In the genomic region with DNA sequence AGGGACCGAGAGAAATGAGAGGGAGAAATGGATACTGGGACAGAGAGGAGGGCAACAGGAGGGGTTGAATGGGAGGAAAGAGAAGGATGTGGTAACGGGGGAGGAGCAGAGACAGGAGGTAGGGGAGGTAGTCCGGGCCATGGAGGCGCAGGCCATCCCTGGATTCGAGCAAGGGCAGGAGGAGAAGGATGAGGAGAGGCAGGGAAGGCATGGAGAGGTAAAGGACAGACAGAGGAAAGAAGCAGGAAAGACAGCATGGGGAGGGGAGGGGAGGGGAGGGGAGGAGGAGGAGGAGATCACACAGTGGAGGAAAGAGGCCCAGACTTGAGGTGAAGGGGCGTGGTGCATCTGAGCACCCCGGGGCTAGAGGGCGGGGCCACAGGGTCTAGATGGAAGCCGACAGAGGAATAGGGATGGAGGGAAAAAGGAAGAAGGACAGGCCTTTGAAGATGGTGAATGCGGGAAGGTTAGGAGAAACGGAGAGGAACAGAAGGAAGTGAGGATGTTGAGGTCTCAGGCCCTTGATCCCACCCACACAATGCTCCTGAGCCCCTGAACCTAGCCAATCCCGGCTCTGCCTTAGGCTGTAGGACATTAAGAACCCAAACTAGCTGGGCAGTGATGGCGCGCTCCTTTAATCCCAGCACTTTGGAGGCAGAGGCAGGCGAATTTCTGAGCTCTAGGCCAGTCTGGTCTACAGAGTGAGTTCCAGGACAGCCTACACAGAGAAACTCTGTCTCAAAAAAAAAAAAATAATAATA, we compare ENCODE assay signal across 7 mouse cellular contexts. TPM values are rescaled to one million over a fixed set of nuclear protein-coding genes. Genes with fewer than 3 reads are reported as not detected.
DNase-seq lines count a peak whose midpoint lies in the region; ATAC-seq and TF ChIP-seq lines count a peak whose summit lies in the region.

A gene (minus strand): TSS at position 209 of the 761 bp plus-strand sequence.

- peak; percentile 10; the same call in 1 of the 2 replicates for ATAC-seq in heart, embryonic 16.5 days (replicated peaks; ENCODE audit: extremely low read depth, insufficient read depth, low FRiP score)

- DNase-seq in CD4-positive, CD25-positive, alpha-beta regulatory T cell, adult 2 months (ENCODE audit: low read depth, low spot score): peak; percentile 51
- peak; percentile 76 for DNase-seq in ES-CJ7 (ENCODE audit: low read depth, low spot score)
- DNase-seq in layer of hippocampus, postnatal 25 days (ENCODE audit: extremely low spot score in 1 of 2, low spot score in 1 of 2): no peak
- no peak for DNase-seq in midbrain, embryonic 10.5 days (ENCODE audit: low spot score)
- no peak for DNase-seq in embryo, embryonic 11 days

- no peaks in the 10 kb centered on the region for H3K36me3 ChIP-seq in heart, embryonic 16.5 days (ENCODE audit: control insufficient read depth, insufficient read depth)
- peaks cover 5% of the 10 kb centered on the region for H3K36me3 ChIP-seq in midbrain, embryonic 10.5 days

- peak within 1 kb of the TSS; percentile 98 for H3K9ac ChIP-seq in heart, embryonic 16.5 days (ENCODE audit: low read length)

- peak; percentile 68; the same call in 1 of the 2 replicates for TF ChIP-seq POLR2A in embryonic fibroblast, embryonic 13.5 days (IDR thresholded peaks at IDR 0.05; ENCODE audit: low read depth, low read length)

- 26% methylated on average over 15 of the region's 15 CpGs for WGBS in heart, embryonic 16.5 days
- 19% methylated on average over 15 of the region's 15 CpGs for WGBS in midbrain, embryonic 10.5 days

- peak within 1 kb of the TSS; percentile 84 for H3K4me3 ChIP-seq in embryonic fibroblast, embryonic 13.5 days (ENCODE audit: insufficient read depth, low read length)
- peak within 1 kb of the TSS; percentile 88 for H3K4me3 ChIP-seq in heart, embryonic 16.5 days (ENCODE audit: low read length)
- H3K4me3 ChIP-seq in midbrain, embryonic 10.5 days: peak within 1 kb of the TSS; percentile 94

- peaks cover 3% of the 10 kb centered on the region for H3K4me1 ChIP-seq in embryonic fibroblast, embryonic 13.5 days (ENCODE audit: control insufficient read depth, insufficient read depth, low read length)
- H3K4me1 ChIP-seq in heart, embryonic 16.5 days (ENCODE audit: control insufficient read depth, insufficient read depth, low read length): peaks cover 31% of the 10 kb centered on the region
- H3K4me1 ChIP-seq in midbrain, embryonic 10.5 days: peaks cover 38% of the 10 kb centered on the region

- H3K9me3 ChIP-seq in heart, embryonic 16.5 days (replicated peaks; ENCODE audit: control insufficient read depth, low read length): no peaks in the 10 kb centered on the region
- no peaks in the 10 kb centered on the region for H3K9me3 ChIP-seq in midbrain, embryonic 10.5 days (replicated peaks)

- peak within 1 kb of the TSS; percentile 74 for H3K27ac ChIP-seq in embryonic fibroblast, embryonic 13.5 days (ENCODE audit: insufficient read depth, low read length)
- H3K27ac ChIP-seq in heart, embryonic 16.5 days (ENCODE audit: low read length): peak within 1 kb of the TSS; percentile 85
- H3K27ac ChIP-seq in midbrain, embryonic 10.5 days (replicated peaks): peak within 1 kb of the TSS; percentile 95

- H3K4me2 ChIP-seq in heart, embryonic 16.5 days (ENCODE audit: low read depth, low read length): peak within 1 kb of the TSS; percentile 92

- no peaks in the 10 kb centered on the region for H3K27me3 ChIP-seq in heart, embryonic 16.5 days (ENCODE audit: control insufficient read depth, insufficient read depth, low read length)
- no peaks in the 10 kb centered on the region for H3K27me3 ChIP-seq in midbrain, embryonic 10.5 days (ENCODE audit: low read depth, poor library complexity, severe bottlenecking)

- TF ChIP-seq CTCF in embryonic fibroblast, embryonic 13.5 days (IDR thresholded peaks at IDR 0.05; ENCODE audit: borderline replicate concordance, insufficient read depth, low read length): no peak

RNA-seq across cellular contexts. Expression of the gene that starts here (rescaled TPM):
- 21.2 and 22.1 TPM in 2 replicates for polyA plus RNA-seq in embryonic fibroblast, embryonic 13.5 days (2011; ENCODE audit: insufficient read length, low read depth, missing spikeins)
- 41.7 and 58.2 TPM in 2 replicates for polyA plus RNA-seq in heart, embryonic 16.5 days (2015; fragmentation: Nextera tagmentation; extraction: Ambion mirVana)
- total RNA-seq in layer of hippocampus, postnatal 25 days (2021): 100 to 1,000 TPM; 103 to 107 TPM
- polyA plus RNA-seq in midbrain, embryonic 10.5 days (2016; fragmentation: Nextera tagmentation; extraction: Ambion mirVana): 70.3 and 75.2 TPM in 2 replicates

Comparison
In these comparisons a context has a peak if more than half of its experiments do, and no peak if none do; other contexts are left out.
1. DNase-seq: peak in CD4-positive, CD25-positive, alpha-beta regulatory T cell, adult 2 months (single experiment) and ES-CJ7 (single experiment); none in layer of hippocampus, postnatal 25 days (0 of 2), midbrain, embryonic 10.5 days (single experiment) and embryo, embryonic 11 days (single experiment).
2. Peak in every context shown above with its lines, with median percentiles within 50 percentile points of each other: H3K27ac ChIP-seq and H3K4me3 ChIP-seq.